Mouse (Mus musculus) hematopoietic stem cell, adult 5-6 weeks (primary cell): Measurements from ENCODE around the gene Cnih1. TPM values are rescaled to one million over a fixed set of nuclear protein-coding genes. Genes with fewer than 3 reads are reported as not detected.
A peak's percentile ranks its signal among the peaks of the same experiment; 100 is the strongest.

Experiments
- ATAC-seq, 2 experiments: fragments of 125-278 bp in 1 of 2; replicated peaks in 1 of 2; 2 replicates each; pipeline ENCODE4 v1.8.0; 2016 to 2017; ENCODE audit warnings: inconsistent platforms in 2 of 2, mild to moderate bottlenecking in 2 of 2, moderate number of reproducible peaks in 2 of 2, low read depth in 1 of 2, moderate TSS enrichment in 1 of 2; ENCODE audit not compliant: low FRiP score in 2 of 2, poor library complexity in 2 of 2, severe bottlenecking in 2 of 2, insufficient read depth in 1 of 2, low TSS enrichment in 1 of 2
- total RNA-seq: library from RNA; stranded (forward); fragments of 172-1452, 232-1000 nt; gene quantifications from 2 replicates; pipeline ENCODE4 v1.2.3, GENCODE M21; 2017

The Cnih1 gene
- total RNA-seq, 1 experiment from 2014 or later, result 55.0 TPM

DNA sequence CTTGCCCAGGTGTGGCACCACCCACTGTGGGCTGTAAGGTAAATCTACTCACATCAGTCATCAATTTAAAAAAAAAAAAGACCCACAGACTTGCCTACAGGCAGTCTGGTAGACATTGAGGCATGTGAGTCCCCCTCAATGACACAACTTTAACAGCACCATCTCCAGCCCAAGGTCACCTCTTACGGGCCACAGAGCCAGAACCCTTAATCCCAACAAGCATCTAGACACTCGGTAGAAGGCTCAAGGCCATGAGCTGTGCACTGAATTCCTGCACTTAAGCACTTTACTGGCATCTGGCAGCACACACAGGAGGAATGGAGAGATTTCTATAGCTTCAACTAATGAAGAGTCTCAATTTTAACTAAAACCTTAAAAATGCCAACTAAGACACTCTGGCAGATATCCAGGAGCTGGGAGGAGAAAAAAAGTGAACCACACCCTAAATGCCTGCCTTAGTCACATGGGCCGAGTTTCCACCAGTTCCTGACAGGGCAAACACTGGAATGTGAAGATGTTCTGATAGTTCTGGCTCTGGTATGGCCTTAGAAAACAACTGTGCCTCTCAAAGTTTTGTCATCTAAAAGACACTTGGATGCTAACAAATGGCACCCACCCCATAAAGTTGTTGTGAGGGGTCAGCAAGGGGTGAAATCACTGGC is 12.6 kb upstream of the Cnih1 start:
- ATAC-seq, result 0 out of 4 replicates have a peak, but pooled peaks of 1 of the 2 experiments have one; percentile 29

DNA sequence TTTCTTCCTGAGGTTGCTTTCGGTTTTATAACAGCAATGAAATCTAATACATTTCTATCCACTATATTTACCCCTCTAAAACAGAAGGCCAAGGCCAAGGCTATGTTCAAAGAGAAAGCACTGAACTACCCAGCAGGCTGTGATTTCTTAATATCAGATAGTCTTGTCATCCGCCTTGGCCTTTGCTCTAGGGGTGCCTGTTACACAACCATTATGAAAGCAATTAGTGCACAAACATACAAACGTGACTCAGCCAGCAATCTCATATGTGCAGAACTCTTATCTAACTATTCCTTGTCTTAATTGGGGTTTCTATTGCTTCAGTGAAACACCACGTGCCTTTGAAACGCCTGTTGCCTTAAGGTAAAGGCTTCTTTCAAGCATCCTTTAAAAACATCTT is 5.9 kb upstream of the Cnih1 start:
- ATAC-seq, result no peak

DNA sequence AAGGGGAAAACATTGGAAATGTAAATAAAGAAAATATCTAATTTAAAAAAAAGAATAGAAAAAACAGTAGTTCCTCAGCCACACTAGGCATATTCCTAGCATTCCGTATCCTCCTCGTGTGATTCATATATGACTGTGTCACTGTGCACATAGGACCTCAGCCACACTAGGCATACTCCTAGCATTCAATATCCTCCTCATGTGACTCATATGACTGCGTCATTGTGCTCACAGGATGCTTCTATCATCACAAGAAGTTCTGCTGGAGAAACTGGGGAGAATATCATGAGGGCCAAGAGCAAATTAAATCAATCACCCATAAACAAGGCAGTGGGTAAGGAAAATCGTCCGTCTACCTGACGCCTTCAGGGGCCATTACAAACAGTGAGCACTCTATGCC is 2.5 kb upstream of the Cnih1 start:
- no peak for ATAC-seq

DNA sequence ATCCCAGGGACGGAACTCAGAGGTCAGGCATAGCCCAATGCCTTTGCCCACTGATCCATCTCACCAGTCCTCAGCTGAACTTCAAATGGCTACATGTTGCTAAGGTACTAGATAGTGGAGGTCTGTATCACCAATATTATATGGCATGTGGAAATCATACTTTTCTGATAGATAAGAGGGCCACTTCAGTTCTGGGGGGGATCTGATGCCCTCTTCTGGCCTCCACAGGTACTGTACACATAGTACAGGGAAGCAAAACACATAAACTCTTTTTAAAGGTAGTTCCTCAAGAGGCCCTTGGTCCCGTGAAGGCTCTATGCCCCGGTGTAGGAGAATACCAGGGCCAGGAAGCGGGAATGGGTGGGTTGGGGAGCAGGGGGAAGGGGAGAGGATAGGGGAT is 2.1 kb upstream of the Cnih1 start:
- 0 out of 4 replicates have a peak, but pooled peaks of 1 of the 2 experiments have one; percentile 31 for ATAC-seq

DNA sequence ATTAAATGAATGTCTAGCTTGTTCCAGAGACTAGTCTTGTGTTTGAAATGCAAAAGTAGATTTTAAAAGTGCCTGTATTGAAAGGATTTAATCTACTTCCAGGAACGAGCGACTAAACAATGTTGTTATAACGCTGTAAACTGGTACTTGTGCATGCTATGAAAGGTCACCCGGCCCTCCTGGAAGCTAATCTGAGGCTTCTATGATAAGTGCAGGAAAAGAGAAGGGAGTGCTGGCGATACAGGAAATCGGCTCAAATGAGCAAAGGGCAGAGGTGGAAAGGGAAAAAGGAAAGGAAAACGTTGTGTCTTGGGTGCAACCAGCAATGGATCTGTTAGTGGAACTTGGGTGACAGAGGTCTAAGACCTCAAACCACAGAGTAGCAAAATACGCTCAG is 292 bp upstream of the Cnih1 start:
- no peak for ATAC-seq

DNA sequence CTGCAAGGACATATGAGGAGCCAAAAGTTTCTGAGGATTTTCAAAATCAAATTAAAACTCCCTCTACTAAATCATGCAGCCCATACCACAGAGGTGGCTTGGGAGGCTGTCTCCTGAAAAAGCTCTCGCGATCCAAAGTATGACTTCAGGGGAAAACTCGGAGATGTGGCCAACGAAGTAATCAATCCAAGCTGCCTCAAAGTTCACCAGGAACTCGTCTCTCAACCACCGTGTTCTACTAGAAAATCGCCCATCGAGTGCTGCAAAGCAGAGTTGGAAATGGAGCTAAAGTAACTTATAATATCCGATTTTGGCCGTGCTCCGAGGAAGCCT is 791 bp downstream of the Cnih1 start:
- no peak for ATAC-seq

DNA sequence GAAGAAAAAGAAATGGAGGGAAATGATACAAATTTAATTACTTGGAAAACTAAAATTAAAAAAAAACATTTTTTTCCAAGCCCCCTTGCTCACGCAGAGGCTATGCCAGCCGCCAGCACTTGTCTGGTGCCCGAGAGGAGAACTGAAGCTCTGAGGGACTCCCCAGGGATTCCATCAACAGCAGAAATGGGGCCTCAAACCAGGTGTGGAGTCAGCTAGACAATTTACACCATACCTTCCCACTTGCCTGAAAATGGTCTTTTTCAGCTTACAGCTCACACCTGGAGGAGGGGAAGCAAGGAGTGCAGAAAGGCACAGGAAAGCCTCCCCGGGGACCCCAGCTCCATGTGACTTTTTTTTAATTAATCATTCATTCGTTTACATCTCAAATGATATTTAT is 3.0 kb downstream of the Cnih1 start:
- no peak for ATAC-seq

DNA sequence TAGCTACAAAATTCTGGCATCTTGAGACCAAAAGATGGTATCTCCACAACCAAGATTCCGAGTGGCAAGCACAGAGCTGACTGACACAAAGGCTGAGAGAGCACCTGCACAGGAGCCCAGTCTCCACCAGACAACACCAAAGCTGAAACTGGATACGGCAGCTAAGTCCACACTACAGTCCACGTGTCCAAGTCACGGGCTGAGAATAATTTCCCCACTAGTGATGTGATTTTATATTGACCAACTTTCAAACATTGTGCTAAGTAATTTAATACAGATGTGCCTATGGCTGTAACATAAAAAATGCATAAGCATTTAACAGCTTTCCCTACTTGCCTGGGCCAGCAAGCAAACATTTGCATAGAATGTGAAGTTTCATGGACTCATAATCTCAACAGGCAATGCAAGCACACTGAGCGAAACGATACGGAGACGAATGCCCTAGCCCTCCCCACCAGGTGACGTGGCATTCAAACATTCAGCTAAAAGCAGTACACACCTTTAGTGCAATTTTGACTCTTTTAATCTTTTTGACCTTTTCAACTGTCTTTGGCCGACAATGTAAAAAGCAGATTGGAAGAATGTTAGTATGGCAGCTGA is 4.8 kb downstream of the Cnih1 start:
- no peak for ATAC-seq

DNA sequence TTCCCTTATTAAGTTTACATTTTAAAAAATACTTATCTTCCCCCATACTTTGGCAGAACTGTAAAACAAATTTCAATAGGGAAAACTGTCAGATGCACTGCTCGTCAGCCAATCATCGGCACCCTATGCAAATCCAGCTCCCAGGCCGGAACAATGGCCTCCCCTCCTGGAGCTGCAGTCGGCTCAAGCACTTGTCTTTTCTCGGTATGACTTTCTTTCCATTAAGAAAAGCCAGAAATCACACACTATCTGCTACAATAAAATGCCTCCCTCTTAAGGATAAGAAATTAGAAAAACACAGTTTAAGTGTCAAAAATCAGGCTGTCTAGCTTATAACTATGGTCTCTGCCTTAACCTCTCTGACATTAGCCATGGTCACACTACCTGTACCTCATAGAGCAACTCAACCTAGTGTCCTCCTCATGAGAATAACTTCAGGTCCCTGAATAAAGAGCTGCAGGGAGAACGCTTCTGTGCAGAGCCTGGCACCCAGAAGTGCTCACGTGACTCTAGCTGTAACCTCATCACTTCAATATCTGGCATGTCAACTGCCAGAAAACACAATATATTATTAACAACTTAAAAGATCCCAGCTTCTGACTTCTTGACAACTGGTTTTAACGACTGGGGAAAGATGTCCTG is 5.9 kb downstream of the Cnih1 start:
- no peak for ATAC-seq

DNA sequence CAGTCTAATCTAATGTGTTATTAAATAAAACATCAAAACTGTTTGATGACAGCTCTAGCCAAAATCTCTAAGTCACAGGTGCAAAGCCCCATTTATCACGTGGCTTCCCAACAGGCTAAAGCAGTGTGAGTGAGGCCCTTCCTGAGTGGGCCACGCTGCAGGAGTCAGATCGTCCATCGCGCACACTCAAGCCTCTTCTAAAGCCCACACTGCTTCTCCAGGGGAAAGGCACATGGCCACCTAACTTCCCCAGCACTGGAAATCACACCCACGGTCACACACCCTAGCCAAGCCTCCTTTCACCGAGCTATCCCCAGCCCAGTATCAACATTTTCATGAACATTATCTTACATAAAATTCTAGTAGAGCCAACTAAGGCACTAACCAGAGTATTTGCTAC is 7.1 kb downstream of the Cnih1 start:
- no peak for ATAC-seq

DNA sequence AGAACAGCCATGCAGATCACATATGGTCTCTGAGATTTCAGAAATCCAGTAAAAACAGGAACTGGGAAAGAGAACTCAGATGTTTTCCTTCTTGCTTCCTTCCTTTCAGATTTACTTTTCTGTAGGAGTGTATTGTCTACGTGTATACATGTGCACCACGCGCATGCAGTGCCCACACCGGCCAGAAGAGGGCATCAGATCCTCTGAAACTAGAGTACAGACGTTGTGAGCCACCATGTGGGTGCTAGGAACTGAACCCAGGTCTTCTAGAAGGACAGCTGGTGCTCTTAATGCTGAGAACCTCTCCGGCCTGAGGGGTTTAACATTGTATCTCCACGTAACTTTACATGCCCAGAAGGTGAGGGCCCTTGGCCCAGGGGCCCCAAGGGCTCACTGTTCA is 9.0 kb downstream of the Cnih1 start:
- no peak for ATAC-seq

DNA sequence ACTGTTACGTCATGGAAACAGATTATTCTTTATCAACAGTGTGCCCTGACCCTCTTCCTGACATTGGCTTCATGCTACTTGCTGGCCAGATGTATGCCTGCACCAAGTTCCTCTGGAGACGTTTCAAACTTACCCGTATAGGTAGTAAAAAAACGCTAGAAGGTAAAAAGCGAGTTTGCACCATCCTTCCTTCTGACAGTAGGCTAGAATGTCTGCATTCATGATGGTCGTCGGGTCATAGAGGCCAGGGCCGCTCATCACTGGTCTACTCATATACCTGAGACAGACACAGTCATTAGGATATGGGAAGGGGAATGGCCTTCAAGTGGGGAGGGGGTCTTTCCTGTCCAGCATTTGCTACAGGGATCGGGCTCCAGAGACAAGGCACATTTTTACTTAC is 9.5 kb downstream of the Cnih1 start:
- ATAC-seq, result no peak

DNA sequence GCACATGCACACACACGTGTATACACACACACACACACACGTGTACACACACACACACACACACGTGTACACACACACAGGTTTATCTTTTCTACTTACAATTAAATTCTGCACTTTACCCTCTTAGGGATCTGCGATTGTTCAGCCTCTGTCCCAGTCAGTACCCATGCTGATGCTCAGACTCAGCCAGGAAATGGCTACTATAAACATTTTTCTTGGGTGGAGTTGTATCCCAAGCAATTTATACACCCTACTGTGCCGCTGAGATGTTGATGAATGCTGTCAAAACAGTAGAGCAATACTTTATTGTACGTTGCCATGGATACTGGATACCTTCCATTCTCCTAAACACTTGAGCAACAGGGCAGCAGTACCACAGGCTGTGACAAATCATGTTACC is 18.2 kb downstream of the Cnih1 start:
- ATAC-seq, result no peak

DNA sequence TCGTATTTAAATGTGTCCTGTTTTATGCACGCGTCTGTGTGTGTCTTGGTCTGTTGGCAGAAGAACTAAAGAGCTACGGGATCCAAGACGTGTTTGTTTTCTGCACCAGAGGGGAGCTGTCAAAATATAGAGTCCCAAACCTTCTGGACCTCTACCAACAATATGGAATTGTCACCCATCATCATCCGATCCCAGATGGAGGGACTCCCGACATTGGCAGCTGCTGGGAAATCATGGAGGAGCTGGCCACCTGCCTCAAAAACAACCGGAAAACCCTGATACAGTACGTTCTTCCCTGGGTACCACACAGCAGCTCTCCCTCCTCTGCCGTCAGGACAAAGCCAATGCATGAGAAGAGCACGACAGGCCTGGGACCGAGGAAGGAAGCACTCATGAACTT is 21.1 kb downstream of the Cnih1 start:
- no peak for ATAC-seq

DNA sequence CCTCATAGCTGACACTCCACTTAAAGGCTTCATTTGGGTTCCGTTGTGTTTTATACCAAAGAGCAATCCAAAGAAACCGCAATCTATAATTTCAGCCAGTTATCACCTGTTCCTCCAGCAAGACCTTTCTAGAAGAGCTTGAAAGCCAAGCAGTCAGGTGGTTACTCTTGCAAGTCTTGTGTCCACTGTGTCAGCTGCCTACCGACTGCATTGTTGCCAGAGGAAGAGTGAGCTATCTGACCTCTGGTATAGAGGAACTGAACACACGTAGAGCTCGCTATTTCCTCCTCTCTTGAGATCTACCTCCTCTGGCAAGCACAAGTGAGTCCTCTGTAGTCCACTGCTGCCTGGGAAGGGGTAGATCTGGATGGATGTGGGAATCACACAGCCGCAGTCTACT is 27.0 kb downstream of the Cnih1 start:
- no peak for ATAC-seq

DNA sequence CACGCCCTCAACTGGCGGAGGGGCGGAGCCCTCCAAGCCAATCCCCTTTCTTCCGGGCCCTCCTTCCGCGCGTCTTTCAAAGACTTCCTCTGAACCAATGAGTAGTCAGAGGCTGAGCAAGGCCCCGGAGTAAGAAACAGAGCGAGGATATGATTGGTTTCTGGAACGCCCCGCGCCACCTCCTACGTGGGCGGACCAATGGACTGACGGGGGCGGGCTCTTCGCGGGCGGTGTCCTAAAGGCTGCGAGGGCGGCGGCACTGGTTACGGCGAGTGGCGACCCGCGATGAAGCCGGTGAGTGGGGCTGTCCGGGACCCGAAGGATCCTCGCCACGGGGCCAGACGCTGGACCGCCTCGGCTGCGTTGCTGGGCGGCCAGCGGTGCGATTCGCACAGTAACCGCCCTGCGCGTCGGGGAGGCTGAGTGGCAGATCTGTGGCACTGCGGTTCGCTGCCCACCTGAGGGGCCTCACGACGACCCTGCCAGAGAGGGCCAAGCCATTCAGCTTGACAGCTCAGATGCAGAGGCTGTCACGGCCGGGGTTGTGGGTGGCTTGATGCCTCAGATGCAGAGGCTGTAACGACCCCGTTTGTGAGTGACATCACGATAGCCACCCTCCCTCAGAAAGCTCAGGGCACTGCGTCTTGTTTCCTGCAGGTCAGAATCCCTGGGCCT is 27.7 kb downstream of the Cnih1 start, which contains the start of gene Cdkn3:
Cdkn3 (plus strand) TSS at position 187 of the 675 bp plus-strand sequence.
- ATAC-seq, result peak; percentile 99

DNA sequence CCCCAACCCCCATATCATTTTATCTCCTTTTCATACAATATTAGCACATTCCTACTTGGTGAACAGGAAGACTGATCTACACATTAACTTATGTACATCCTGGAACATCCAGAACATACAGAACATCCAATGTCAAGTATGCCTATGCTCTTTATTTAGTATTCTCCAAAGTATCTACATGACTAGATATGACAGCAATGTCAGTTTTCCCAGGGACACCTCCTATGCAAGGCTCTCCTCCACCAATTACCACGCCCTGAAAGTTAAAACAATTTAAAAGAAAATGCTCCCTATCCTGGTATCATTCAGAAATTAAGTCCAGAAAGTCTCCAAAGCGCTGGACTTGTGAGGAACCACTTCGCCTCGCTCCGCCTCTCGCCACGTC is 28.2 kb downstream of the Cnih1 start:
- no peak for ATAC-seq

DNA sequence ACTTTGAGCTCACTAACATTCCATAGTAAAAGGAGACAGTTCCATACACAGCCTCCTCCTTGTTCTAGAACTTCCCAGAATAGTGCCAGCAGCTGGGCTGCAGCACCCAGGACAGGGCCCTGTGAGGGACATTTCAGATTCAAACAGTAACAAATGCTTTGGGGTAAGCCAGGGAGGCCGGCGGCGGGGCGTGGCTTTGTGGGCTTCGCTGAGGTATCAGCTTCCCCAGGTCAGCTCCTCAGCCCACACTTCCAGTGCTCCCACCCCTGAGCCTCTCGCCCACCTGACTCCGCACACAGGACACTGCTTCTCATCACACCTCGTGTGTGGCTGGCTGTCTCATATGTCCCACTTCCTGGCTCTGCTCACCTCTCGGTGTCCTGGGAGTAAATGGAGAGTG is 30.5 kb downstream of the Cnih1 start:
- no peak for ATAC-seq
